Mouse (Mus musculus): ENCODE data around the gene Prx. TPM values are rescaled to one million over a fixed set of nuclear protein-coding genes. Genes with fewer than 3 reads are reported as not detected.

Prx gene
- 1.3 and 2.6 TPM in 2 replicates for polyA plus RNA-seq (2012; rRNA removed)

DNA sequence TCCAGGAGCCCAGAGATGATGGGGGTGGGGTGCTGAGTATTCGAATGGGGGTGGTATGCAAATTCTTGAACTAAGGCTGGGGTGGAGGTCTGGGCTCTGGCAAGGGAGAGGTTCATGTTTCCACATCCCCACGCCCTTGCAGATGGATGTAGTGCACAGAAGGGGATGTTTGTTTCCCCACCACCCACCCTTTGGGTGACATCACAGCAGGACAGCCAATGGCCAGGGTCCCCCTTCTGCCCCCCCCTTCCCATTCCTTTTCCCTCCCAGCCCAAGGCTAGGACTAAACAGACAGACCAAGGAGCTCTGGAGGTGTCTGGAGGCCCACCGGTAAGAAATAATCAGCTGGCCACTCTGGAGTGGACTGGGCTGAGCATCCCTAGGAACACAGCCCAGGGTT, at the start of gene Prx:
Prx (plus strand) TSS at position 289 of the 400 bp plus-strand sequence.

DNA sequence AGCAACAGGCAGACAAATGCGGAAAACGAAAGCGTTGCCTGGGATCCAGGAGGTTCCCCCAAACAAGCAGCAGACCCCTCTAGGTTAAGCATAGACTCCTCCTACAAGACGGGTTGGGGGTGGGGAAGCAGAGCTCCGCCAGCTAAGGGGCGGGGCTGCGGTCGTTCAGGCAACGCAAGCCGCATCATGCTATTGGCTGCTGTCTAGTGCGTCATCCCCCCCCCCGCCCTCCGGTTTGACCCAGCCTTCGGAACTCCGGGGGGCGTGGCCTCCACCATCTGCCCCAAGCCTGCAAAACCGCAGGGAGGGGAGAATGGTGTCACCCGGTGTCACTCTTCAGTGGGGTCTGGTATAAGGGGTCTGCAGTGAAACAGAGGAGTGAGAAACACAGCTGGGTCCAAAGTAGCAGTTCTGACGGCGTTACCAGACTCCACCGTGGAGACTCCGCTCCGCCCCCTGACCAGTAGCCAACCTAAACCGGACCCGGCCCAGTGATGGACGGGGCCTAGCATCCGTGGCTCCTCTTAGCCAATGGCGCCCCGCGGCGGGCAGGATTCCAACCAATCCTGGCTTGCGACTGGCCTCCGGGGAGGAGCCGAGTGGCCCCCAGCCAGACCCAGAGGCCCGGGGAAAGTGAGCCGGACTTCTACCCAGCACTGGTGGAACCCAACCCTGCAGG, 25.8 kb upstream of the Prx start, which contains the start of gene Sertad3:
Sertad3 (plus strand) TSS at position 613 of the 679 bp plus-strand sequence.

DNA sequence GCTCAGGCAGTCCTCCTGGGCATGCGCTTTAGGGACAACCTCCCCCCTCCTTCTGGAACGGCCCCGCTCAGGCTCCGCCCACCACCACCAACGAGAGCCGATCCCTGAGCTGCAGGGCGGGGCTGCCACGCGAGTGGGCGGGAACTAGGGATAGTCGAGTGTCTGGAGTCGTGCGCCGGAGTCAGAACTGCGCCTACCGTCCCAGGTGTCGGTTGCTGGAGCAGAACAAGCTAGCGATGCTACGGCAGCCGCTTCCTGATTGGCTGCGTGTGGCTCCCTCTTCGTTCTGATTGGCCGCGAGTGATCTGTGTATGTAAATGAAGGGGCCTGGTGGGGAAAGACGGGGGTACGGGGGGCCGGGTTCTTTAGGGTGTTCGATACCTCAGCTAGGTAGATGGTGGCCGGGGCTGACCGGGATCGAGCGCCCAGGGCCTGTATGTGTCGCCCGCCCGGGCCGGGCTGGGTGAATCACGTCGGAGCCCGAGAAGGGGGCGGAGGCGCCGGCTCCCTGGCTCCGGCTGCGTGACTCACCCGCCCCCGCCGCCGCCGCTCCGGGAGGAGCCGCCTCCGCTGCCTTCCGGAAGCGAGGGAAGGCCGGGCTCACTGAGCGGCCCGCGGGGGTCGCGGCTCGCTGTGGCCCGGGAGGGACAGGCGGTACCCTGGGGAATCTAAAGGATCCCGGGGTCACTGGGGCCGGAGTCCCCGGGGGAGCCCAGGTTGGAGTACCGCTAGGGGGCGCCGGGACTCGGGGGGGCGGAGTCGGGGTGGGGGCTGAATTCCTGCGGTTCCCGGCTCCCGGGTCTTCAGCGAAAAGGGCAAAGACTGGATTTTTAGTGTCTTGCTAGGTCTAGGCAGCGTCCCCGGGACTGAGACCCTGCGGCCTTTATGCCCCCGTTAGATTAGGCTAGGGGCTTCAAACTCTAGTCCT, 12.1 kb upstream of the Prx start, which contains the start of gene Sertad1:
Sertad1 (plus strand) TSS at position 141 of the 928 bp plus-strand sequence.

GRCm38 (mm10) chr7:27522967-27523366, 23.8 kb downstream of the Prx start, which contains the start of gene Hipk4:
Gene Hipk4, plus strand, starts transcription at chr7:27523267.

GRCm38 (mm10) chr7:27552931-27553513, 53.9 kb downstream of the Prx start, which contains the start of the genes Pld3 and 2310022A10Rik:
Gene Pld3, minus strand, starts transcription at chr7:27553218.
Gene 2310022A10Rik, plus strand, starts transcription at chr7:27553233.

Other genes with a start within 250 kb of the Prx start
- 93.9 and 103 TPM in 2 replicates for gene Numbl, start 240.9 kb upstream of the Prx start, polyA plus RNA-seq (2012; rRNA removed)
- gene Ltbp4, start 161.6 kb upstream of the Prx start, polyA plus RNA-seq (2012; rRNA removed), result 26.0 and 28.6 TPM in 2 replicates
- 100 and 119 TPM in 2 replicates for gene Shkbp1, start 143.3 kb upstream of the Prx start, polyA plus RNA-seq (2012; rRNA removed)
- 0.23 and 0.27 TPM in 2 replicates for gene Gm20479, start 141.9 kb upstream of the Prx start, polyA plus RNA-seq (2012; rRNA removed)
- 53.2 and 53.7 TPM in 2 replicates for gene Sptbn4, start 51.6 kb upstream of the Prx start, polyA plus RNA-seq (2012; rRNA removed)
- 13.4 and 15.1 TPM in 2 replicates for gene Blvrb, start 51.3 kb upstream of the Prx start, polyA plus RNA-seq (2012; rRNA removed)
- gene Sertad3, start 25.6 kb upstream of the Prx start, polyA plus RNA-seq (2012; rRNA removed), result 5.5 and 6.5 TPM in 2 replicates
- gene Sertad1, start 12.4 kb upstream of the Prx start, polyA plus RNA-seq (2012; rRNA removed), result 4.4 and 5.2 TPM in 2 replicates
- gene Hipk4, start 23.9 kb downstream of the Prx start, polyA plus RNA-seq (2012; rRNA removed), result 0.95 and 0.97 TPM in 2 replicates
- gene Pld3, start 53.9 kb downstream of the Prx start, polyA plus RNA-seq (2012; rRNA removed), result 255 TPM in 2 replicates
- gene 2310022A10Rik, start 53.9 kb downstream of the Prx start, polyA plus RNA-seq (2012; rRNA removed), result 39.4 and 40.2 TPM in 2 replicates
- 61.1 and 64.9 TPM in 2 replicates for gene Akt2, start 92.2 kb downstream of the Prx start, polyA plus RNA-seq (2012; rRNA removed)
- gene Ttc9b, start 154.6 kb downstream of the Prx start, polyA plus RNA-seq (2012; rRNA removed), result 87.6 and 93.0 TPM in 2 replicates
- gene Map3k10, start 175.3 kb downstream of the Prx start, polyA plus RNA-seq (2012; rRNA removed), result 93.2 and 95.2 TPM in 2 replicates
- 10.1 and 11.0 TPM in 2 replicates for gene Zfp607b, start 190.0 kb downstream of the Prx start, polyA plus RNA-seq (2012; rRNA removed)
- gene Zfp60, start 232.1 kb downstream of the Prx start, polyA plus RNA-seq (2012; rRNA removed), result 35.4 and 36.0 TPM in 2 replicates

Data from central nervous system, embryonic 18 days (tissue).